Mouse (Mus musculus) MEL (cell line): ENCODE data around the gene Rbm28. TPM values are rescaled to one million over a fixed set of nuclear protein-coding genes. Genes with fewer than 3 reads are reported as not detected.

Experiments
- DNase-seq: peaks from one replicate; pipeline ENCODE4 v3.0.0; 2011; ENCODE audit warnings: low read depth, low spot score
- H3K27ac ChIP-seq: 2 replicates; pipeline ENCODE4 v1.5.1; 2012; ENCODE audit warnings: low read depth, mild to moderate bottlenecking, control low read depth, low read length, moderate library complexity; ENCODE audit not compliant: control insufficient read depth
- H3K27me3 ChIP-seq, 2 experiments: fragments of 150-350 bp in 1 of 2; sonication (generic) in 1 of 2; 2 replicates each; pipeline ENCODE4 v1.6.1; 2012; ENCODE audit warnings: low read length in 2 of 2, mild to moderate bottlenecking in 2 of 2, improper control_type of control experiment in 1 of 2, moderate library complexity in 1 of 2; ENCODE audit not compliant: insufficient read depth in 2 of 2, control insufficient read depth in 1 of 2
- H3K36me3 ChIP-seq, 2 experiments: 2 replicates each; pipeline ENCODE4 v1.6.1; 2012 to 2014; ENCODE audit warnings: low read length in 2 of 2, improper control_type of control experiment in 1 of 2, inconsistent platforms in 1 of 2, mild to moderate bottlenecking in 1 of 2; ENCODE audit not compliant: insufficient read depth in 2 of 2, control insufficient read depth in 1 of 2
- H3K4me1 ChIP-seq, 2 experiments: fragments of 150-350 bp in 1 of 2; sonication (generic) in 1 of 2; 2 replicates each; pipeline ENCODE4 v1.6.1; 2012; ENCODE audit warnings: low read length in 2 of 2, improper control_type of control experiment in 1 of 2, mild to moderate bottlenecking in 1 of 2; ENCODE audit not compliant: insufficient read depth in 2 of 2, control insufficient read depth in 1 of 2
- H3K4me3 ChIP-seq, 2 experiments: fragments of 150-350 bp in 1 of 2; sonication (generic) in 1 of 2; 2 replicates each; pipeline ENCODE4 v1.5.1; 2012; ENCODE audit warnings: low read depth in 2 of 2, low read length in 2 of 2, mild to moderate bottlenecking in 2 of 2, moderate library complexity in 2 of 2, control low read depth in 1 of 2, improper control_type of control experiment in 1 of 2; ENCODE audit not compliant: control insufficient read depth in 1 of 2, insufficient read depth in 1 of 2
- H3K79me2 ChIP-seq: 2 replicates; pipeline ENCODE4 v1.6.1; 2012; ENCODE audit warnings: mild to moderate bottlenecking, low read length, moderate library complexity; ENCODE audit not compliant: control insufficient read depth, poor library complexity, insufficient read depth
- H3K9ac ChIP-seq: 2 replicates; pipeline ENCODE4 v1.6.1; 2012; ENCODE audit warnings: low read depth, mild to moderate bottlenecking, control low read depth, low read length, moderate library complexity; ENCODE audit not compliant: control insufficient read depth, poor library complexity, severe bottlenecking
- H3K9me3 ChIP-seq: fragments of 150-350 bp; sonication (generic); replicated peaks from 2 replicates; pipeline ENCODE4 v1.6.1; 2012; ENCODE audit warnings: mild to moderate bottlenecking, low read length, improper control_type of control experiment, moderate library complexity; ENCODE audit not compliant: insufficient read depth
- CHD1 ChIP-seq: IDR thresholded peaks from 2 replicates; pipeline ENCODE4 v1.6.1; 2012; ENCODE audit warnings: low read depth, mild to moderate bottlenecking, inconsistent platforms, low read length, improper control_type of control experiment
- CHD2 ChIP-seq: IDR thresholded peaks from 2 replicates; pipeline ENCODE4 v1.6.1; 2011; ENCODE audit warnings: low read length, improper control_type of control experiment
- CTCF ChIP-seq, 3 experiments: IDR thresholded peaks in 2 of 3; conservative IDR thresholded peaks in 1 of 3; 2 replicates each; pipeline ENCODE4 v1.5.1; 2011 to 2012; ENCODE audit warnings: low read length in 3 of 3, low read depth in 2 of 3, mild to moderate bottlenecking in 2 of 3, improper control_type of control experiment in 1 of 3, inconsistent platforms in 1 of 3, mixed read lengths in 1 of 3, moderate library complexity in 1 of 3; ENCODE audit not compliant: control insufficient read depth in 1 of 3, insufficient read depth in 1 of 3, poor library complexity in 1 of 3, severe bottlenecking in 1 of 3
- E2F4 ChIP-seq: IDR thresholded peaks from 2 replicates; pipeline ENCODE4 v1.6.1; 2011; ENCODE audit warnings: low read depth, low read length, improper control_type of control experiment, borderline replicate concordance
- ELF1 ChIP-seq: IDR thresholded peaks from 2 replicates; pipeline ENCODE4 v1.6.1; 2014; ENCODE audit warnings: low read depth, mild to moderate bottlenecking, inconsistent platforms, low read length, improper control_type of control experiment, moderate library complexity
- GATA1 ChIP-seq: IDR thresholded peaks from 2 replicates; pipeline ENCODE4 v1.6.1; 2011; ENCODE audit warnings: low read depth, low read length, improper control_type of control experiment
- HCFC1 ChIP-seq: IDR thresholded peaks from 2 replicates; pipeline ENCODE4 v1.6.1; 2012; ENCODE audit warnings: low read depth, mild to moderate bottlenecking, inconsistent platforms, low read length, improper control_type of control experiment, moderate library complexity
- MAX ChIP-seq: IDR thresholded peaks from 2 replicates; pipeline ENCODE4 v1.6.1; 2011; ENCODE audit warnings: low read length, improper control_type of control experiment
- MAZ ChIP-seq: IDR thresholded peaks from 2 replicates; pipeline ENCODE4 v1.6.1; 2012; ENCODE audit warnings: low read depth, mild to moderate bottlenecking, inconsistent platforms, low read length, improper control_type of control experiment
- MEF2A ChIP-seq: IDR thresholded peaks from 2 replicates; pipeline ENCODE4 v1.6.1; 2014; ENCODE audit warnings: low read depth, mild to moderate bottlenecking, inconsistent platforms, low read length, improper control_type of control experiment; ENCODE audit not compliant: poor library complexity, insufficient replicate concordance, severe bottlenecking; ENCODE audit errors: extremely low read depth
- MXI1 ChIP-seq: IDR thresholded peaks from 2 replicates; pipeline ENCODE4 v1.6.1; 2011; ENCODE audit warnings: mild to moderate bottlenecking, low read depth, low read length, improper control_type of control experiment
- MYC ChIP-seq: IDR thresholded peaks from 2 replicates; pipeline ENCODE4 v1.6.1; 2011; ENCODE audit warnings: low read depth, mild to moderate bottlenecking, low read length, improper control_type of control experiment, moderate library complexity
- NRF1 ChIP-seq: IDR thresholded peaks from 2 replicates; pipeline ENCODE4 v1.6.1; 2014; ENCODE audit warnings: low read depth, mild to moderate bottlenecking, inconsistent platforms, low read length, improper control_type of control experiment, moderate library complexity; ENCODE audit not compliant: poor library complexity, insufficient read depth, severe bottlenecking
- POLR2A ChIP-seq, 2 experiments: IDR thresholded peaks; 2 replicates each; pipeline ENCODE4 v1.6.1; 2011 to 2012; ENCODE audit warnings: low read length in 2 of 2, mild to moderate bottlenecking in 2 of 2, control low read depth in 1 of 2, improper control_type of control experiment in 1 of 2, low read depth in 1 of 2, moderate library complexity in 1 of 2; ENCODE audit not compliant: control insufficient read depth in 1 of 2, insufficient read depth in 1 of 2, poor library complexity in 1 of 2
- POLR2AphosphoS2 ChIP-seq: IDR thresholded peaks from 2 replicates; pipeline ENCODE4 v1.6.1; 2011; ENCODE audit warnings: low read length, improper control_type of control experiment
- RCOR1 ChIP-seq: IDR thresholded peaks from 2 replicates; pipeline ENCODE4 v1.6.1; 2012; ENCODE audit warnings: low read depth, mild to moderate bottlenecking, inconsistent platforms, low read length, improper control_type of control experiment
- SIN3A ChIP-seq: IDR thresholded peaks from 2 replicates; pipeline ENCODE4 v1.6.1; 2012; ENCODE audit warnings: low read length, improper control_type of control experiment, inconsistent platforms
- TAL1 ChIP-seq: IDR thresholded peaks from 2 replicates; pipeline ENCODE4 v1.6.1; 2012; ENCODE audit warnings: mild to moderate bottlenecking, inconsistent platforms, low read length, moderate library complexity, mixed read lengths
- TBP ChIP-seq: IDR thresholded peaks from 2 replicates; pipeline ENCODE4 v1.8.0; 2011; ENCODE audit warnings: low read depth, low read length, improper control_type of control experiment
- USF1 ChIP-seq: IDR thresholded peaks from 2 replicates; pipeline ENCODE4 v1.6.1; 2014; ENCODE audit warnings: low read depth, mild to moderate bottlenecking, inconsistent platforms, low read length, improper control_type of control experiment, moderate library complexity
- ZC3H11A ChIP-seq: IDR thresholded peaks from 2 replicates; pipeline ENCODE4 v1.6.1; 2012; ENCODE audit warnings: low read depth, mild to moderate bottlenecking, inconsistent platforms, low read length, improper control_type of control experiment
- ZKSCAN1 ChIP-seq: IDR thresholded peaks from 2 replicates; pipeline ENCODE4 v1.6.1; 2012; ENCODE audit warnings: low read depth, mild to moderate bottlenecking, inconsistent platforms, low read length, improper control_type of control experiment, moderate library complexity
- polyA plus RNA-seq, 2 experiments: library from polyadenylated mRNA; stranded (reverse) in 1 of 2; unstranded in 1 of 2; fragments of >175 nt in 1 of 2; fragments of >200 nt in 1 of 2; gene quantifications; 2 replicates each; pipeline versions ENCODE4 v1.2.1 to v1.2.4; 2012; ENCODE audit warnings: low replicate concordance in 2 of 2, low read depth in 1 of 2; ENCODE audit not compliant: insufficient read length in 2 of 2, insufficient read depth in 1 of 2, missing spikeins in 1 of 2
- total RNA-seq: library from RNA; depleted of rRNA; stranded (reverse); fragments of 300-350 nt; gene quantifications from 2 replicates; pipeline ENCODE4 v1.2.3, GENCODE M21; 2012

Rbm28 gene
- total and polyA plus RNA-seq, 3 experiments = 48.2 to 312 (median 91.2) TPM

DNA sequence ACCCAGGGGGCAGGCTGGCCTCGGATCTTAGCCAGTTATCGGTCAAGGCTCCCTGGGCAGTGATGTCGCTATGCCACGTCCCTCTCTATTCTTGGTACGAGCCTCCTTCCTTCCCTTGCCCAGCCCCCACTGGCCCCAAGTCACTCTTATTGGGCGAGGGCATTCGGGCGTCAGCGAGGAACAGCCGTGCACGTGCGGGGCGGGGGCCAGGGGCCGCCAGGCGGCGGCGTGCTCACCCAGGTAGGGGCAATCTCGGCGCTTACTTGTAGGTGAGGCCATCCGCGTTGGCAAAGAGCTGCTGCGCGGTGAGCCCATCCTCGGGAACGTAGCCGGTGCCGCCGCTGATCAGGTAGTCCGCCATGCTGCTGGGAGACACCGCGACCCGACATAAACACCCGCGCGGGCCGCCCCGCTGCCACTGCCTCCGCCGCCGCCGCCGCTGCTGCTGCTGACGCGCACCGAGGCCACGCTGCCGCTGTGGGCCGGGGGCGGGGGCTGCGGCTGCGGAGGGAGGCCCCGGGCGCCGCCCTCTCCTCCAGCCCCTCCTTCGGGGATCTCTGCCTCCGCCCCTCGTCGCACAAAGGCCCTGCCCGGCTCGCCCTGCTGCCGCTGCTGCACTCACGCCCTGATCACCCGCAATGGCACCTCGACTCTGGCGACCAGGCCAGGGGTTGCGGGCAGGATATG, 47.1 kb upstream of the Rbm28 start (continued):
- TF ChIP-seq E2F4 = no peak
- TF ChIP-seq ZKSCAN1 = no peak
- TF ChIP-seq POLR2AphosphoS2 = peak; percentile 49; the same call in 1 of the 2 replicates
- no peak for TF ChIP-seq MEF2A
- no peak for TF ChIP-seq CHD2
- no peak for TF ChIP-seq CHD1
- peak; percentile 89 for TF ChIP-seq MXI1
- TF ChIP-seq USF1 = peak; percentile 42; the same call in 1 of the 2 replicates
- peak; percentile 67 for TF ChIP-seq MYC
- TF ChIP-seq POLR2A (IDR thresholded peaks at IDR 0.05; ENCODE audit: control insufficient read depth in 1 of 2, insufficient read depth in 1 of 2, low read depth in 1 of 2, low read length in 2 of 2, poor library complexity in 1 of 2) = peak; percentile 52 to 53; a peak in 1 of 4 replicates
- TF ChIP-seq SIN3A = peak; percentile 64; the same call in 1 of the 2 replicates
- TF ChIP-seq MAZ = peak; percentile 75; the same call in 1 of the 2 replicates

- no peaks in the 10 kb centered on the region for H3K9me3 ChIP-seq
- no peaks in the 10 kb centered on the region; the same call in 1 of the 2 replicates for H3K79me2 ChIP-seq
- H3K9ac ChIP-seq = peak overlapping the region; percentile 71
- DNase-seq = peak; percentile 41
- H3K27me3 ChIP-seq = no peaks in the 10 kb centered on the region
- peak overlapping the region; percentile 68 to 74 for H3K4me3 ChIP-seq
- H3K27ac ChIP-seq = peak overlapping the region; percentile 7; the same call in 1 of the 2 replicates
- H3K4me1 ChIP-seq = peaks cover 13 to 33% of the 10 kb centered on the region in 2 experiments
- TF ChIP-seq MAX (no peak), TBP (no peak), CHD1 (0 out of 2 replicates have a peak, but pooled peaks have one; percentile 32), ELF1 (no peak), RCOR1 (no peak), CTCF (IDR thresholded peaks at IDR 0.05 in 2 of 3, conservative IDR thresholded peaks at IDR 0.05 in 1 of 3; ENCODE audit: control insufficient read depth in 1 of 3, insufficient read depth in 1 of 3, low read depth in 2 of 3, low read length in 3 of 3, poor library complexity in 1 of 3, severe bottlenecking in 1 of 3) (peak in 2 of 3 experiments; percentile 20 to 24; a peak in 2 of 6 replicates)
- H3K36me3 ChIP-seq = peaks cover 1 to 20% of the 10 kb centered on the region in 2 experiments; a peak in 2 of 4 replicates
Measured at GRCm38 (mm10) chr6:29211146-29211545, 46.3 kb upstream of the Rbm28 start.

- peaks cover 13 to 33% of the 10 kb centered on the region in 2 experiments for H3K4me1 ChIP-seq
- TF ChIP-seq HCFC1 (no peak), TAL1 (no peak), POLR2A (IDR thresholded peaks at IDR 0.05; ENCODE audit: control insufficient read depth in 1 of 2, insufficient read depth in 1 of 2, low read depth in 1 of 2, low read length in 2 of 2, poor library complexity in 1 of 2) (no peak), GATA1 (peak; percentile 29; the same call in 1 of the 2 replicates), NRF1 (no peak), TBP (peak; percentile 58; the same call in 1 of the 2 replicates), CHD2 (no peak), ZC3H11A (no peak)
- TF ChIP-seq, all 39 proteins: peak for 2
- Histone ChIP-seq H3K79me2 (no peaks in the 10 kb centered on the region; the same call in 1 of the 2 replicates), H3K9ac (no peak overlapping the region), H3K27ac (peak overlapping the region; percentile 39; the same call in 1 of the 2 replicates), H3K9me3 (no peaks in the 10 kb centered on the region), H3K4me3 (no peak overlapping the region), H3K27me3 (no peaks in the 10 kb centered on the region), H3K36me3 (peaks cover 1 to 20% of the 10 kb centered on the region in 2 experiments; a peak in 2 of 4 replicates)
- peak; percentile 72 for DNase-seq
Measured at GRCm38 (mm10) chr6:29210231-29210936, 45.6 kb upstream of the Rbm28 start.
